Mouse (Mus musculus): ENCODE measurements around the gene Cdhr4. TPM values are rescaled to one million over a fixed set of nuclear protein-coding genes. Genes with fewer than 3 reads are reported as not detected.
A peak's percentile ranks its signal among the peaks of the same experiment; 100 is the strongest.

Cdhr4 gene
- polyA plus RNA-seq, 1 experiment from 2014 or later = 5.0 TPM

DNA sequence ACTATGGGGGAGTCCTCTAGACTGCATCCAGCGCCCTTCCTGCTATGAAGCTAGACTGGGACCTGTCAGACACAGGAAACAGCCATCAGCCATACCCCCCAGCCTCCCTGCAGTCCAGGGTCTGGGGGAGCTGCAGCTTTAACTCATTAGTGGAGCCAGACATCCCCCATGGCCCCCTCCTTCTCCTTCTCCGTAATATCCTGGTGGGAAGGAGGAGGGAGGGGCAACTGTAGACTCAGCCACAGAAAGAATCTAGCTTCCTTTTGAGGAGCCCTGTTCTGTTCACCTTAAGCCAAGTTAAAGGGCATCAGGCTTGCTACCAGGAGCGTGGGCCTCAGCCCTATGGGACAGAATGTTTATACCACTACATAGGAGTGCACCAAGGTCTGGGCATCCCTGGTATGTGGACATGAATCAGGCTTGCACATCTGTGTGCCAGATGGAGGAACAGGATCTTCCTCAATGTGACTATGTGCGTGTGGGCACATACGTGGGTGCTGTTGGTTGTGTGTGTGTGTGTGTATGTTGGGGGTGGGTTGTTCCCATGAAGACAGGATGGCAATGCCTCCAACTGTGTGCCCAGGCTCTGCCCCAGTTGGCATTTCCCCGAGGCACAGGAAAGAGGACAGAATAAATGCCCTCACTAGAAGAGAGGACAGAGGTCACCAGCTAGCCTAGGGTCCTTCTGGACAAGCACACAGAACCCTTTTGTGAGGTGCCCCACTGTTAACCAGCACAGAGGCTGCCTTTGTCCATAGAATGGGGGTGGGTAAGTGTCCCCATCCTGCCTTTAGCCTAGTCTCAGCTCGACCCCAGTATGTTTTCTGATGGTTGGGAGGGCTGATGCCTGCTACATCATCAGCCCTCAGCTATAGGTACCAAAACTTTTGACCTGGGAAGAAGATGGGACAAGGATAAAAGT lies 10.4 kb upstream of the Cdhr4 start:
- peaks cover 24% of the 10 kb centered on the region for H3K27me3 ChIP-seq (replicated peaks)
- no peaks in the 10 kb centered on the region for H3K9me3 ChIP-seq
- H3K36me3 ChIP-seq = no peaks in the 10 kb centered on the region
- no peak overlapping the region for H3K4me3 ChIP-seq
- peak overlapping the region; percentile 88 for H3K4me2 ChIP-seq (replicated peaks)
- peaks cover 40% of the 10 kb centered on the region for H3K4me1 ChIP-seq
- 45% methylated on average over 7 of the region's 7 CpGs for WGBS
- H3K27ac ChIP-seq = peak overlapping the region; percentile 69
- 0 out of 2 replicates have a peak overlapping the region, but pooled peaks have one; percentile 29 for H3K9ac ChIP-seq
- no peak for ATAC-seq (ENCODE audit: low FRiP score, low read depth)

GRCm38 (mm10) chr9:107982681-107983346 lies 9.5 kb upstream of the Cdhr4 start, which contains the start of gene Gm20661:
Gene Gm20661, plus strand, starts transcription at chr9:107983058.
- H3K27me3 ChIP-seq (replicated peaks) = peaks cover 24% of the 10 kb centered on the region
- peak within 1 kb of the TSS; percentile 62 for H3K4me3 ChIP-seq
- 53% methylated on average over 14 of the region's 14 CpGs for WGBS
- H3K9me3 ChIP-seq = no peaks in the 10 kb centered on the region
- peaks cover 40% of the 10 kb centered on the region for H3K4me1 ChIP-seq
- ATAC-seq (ENCODE audit: low FRiP score, low read depth) = no peak
- no peaks in the 10 kb centered on the region for H3K36me3 ChIP-seq
- H3K9ac ChIP-seq = peak within 1 kb of the TSS; percentile 29; the same call in 1 of the 2 replicates
- peak within 1 kb of the TSS; percentile 69 for H3K27ac ChIP-seq
- peak within 1 kb of the TSS; percentile 88 for H3K4me2 ChIP-seq (replicated peaks)

DNA sequence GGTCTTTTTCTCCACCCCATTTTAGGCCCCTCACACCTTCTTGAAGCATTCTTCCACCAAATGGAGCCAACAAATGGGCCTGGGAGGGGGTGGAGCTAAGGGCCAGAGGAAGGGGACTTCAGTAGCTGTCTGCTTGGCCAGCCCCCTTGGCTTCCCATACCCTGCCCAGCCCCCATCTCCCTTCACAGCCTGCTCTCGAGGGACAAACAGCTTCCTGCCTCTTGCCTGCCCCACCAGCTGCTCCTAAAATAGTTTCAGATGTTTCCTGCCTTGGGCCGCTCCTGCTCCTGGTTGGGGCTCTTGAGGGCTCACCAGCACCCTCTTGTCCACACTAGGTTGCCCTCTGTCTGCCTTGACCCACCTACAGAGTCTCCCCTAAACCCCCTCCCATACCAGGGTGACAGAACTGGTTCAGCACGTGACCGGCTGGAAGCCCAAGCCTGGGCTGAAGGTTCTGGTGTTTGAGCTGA lies 8.8 kb upstream of the Cdhr4 start:
- peak overlapping the region; percentile 62 for H3K4me3 ChIP-seq
- H3K27me3 ChIP-seq (replicated peaks) = peaks cover 24% of the 10 kb centered on the region
- no peaks in the 10 kb centered on the region for H3K9me3 ChIP-seq
- H3K4me2 ChIP-seq (replicated peaks) = peak overlapping the region; percentile 88
- H3K4me1 ChIP-seq = peaks cover 40% of the 10 kb centered on the region
- peak overlapping the region; percentile 69 for H3K27ac ChIP-seq
- no peak for ATAC-seq (ENCODE audit: low FRiP score, low read depth)
- H3K36me3 ChIP-seq = no peaks in the 10 kb centered on the region
- 0 out of 2 replicates have a peak overlapping the region, but pooled peaks have one; percentile 29 for H3K9ac ChIP-seq
- WGBS = 44% methylated on average over 4 of the region's 4 CpGs

GRCm38 (mm10) chr9:107984052-107984753 lies 8.1 kb upstream of the Cdhr4 start:
- 0 out of 2 replicates have a peak overlapping the region, but pooled peaks have one; percentile 17 for H3K9ac ChIP-seq
- H3K4me3 ChIP-seq = peak overlapping the region; percentile 62
- 66% methylated on average over 19 of the region's 19 CpGs for WGBS
- H3K27ac ChIP-seq = 0 out of 2 replicates have a peak overlapping the region, but pooled peaks have one; percentile 1
- peak overlapping the region; percentile 88 for H3K4me2 ChIP-seq (replicated peaks)
- no peak for ATAC-seq (ENCODE audit: low FRiP score, low read depth)
- H3K36me3 ChIP-seq = no peaks in the 10 kb centered on the region
- no peaks in the 10 kb centered on the region for H3K9me3 ChIP-seq
- H3K27me3 ChIP-seq (replicated peaks) = peaks cover 24% of the 10 kb centered on the region
- peaks cover 40% of the 10 kb centered on the region for H3K4me1 ChIP-seq

- H3K9me3 ChIP-seq = no peaks in the 10 kb centered on the region
- no peaks in the 10 kb centered on the region for H3K36me3 ChIP-seq
- H3K9ac ChIP-seq = peak overlapping the region; percentile 59
- WGBS = 64% methylated on average over 9 of the region's 9 CpGs
- peaks cover 24% of the 10 kb centered on the region for H3K27me3 ChIP-seq (replicated peaks)
- H3K4me1 ChIP-seq = peaks cover 40% of the 10 kb centered on the region
- H3K4me2 ChIP-seq (replicated peaks) = peak overlapping the region; percentile 88
- 0 out of 2 replicates have a peak overlapping the region, but pooled peaks have one; percentile 42 for H3K27ac ChIP-seq
- ATAC-seq (ENCODE audit: low FRiP score, low read depth) = no peak
- H3K4me3 ChIP-seq = peak overlapping the region; percentile 62
Observed at GRCm38 (mm10) chr9:107984754-107985055, 7.6 kb upstream of the Cdhr4 start.

GRCm38 (mm10) chr9:107985131-107986119 lies 6.9 kb upstream of the Cdhr4 start, which contains the start of gene Inka1:
Gene Inka1, minus strand, starts transcription at chr9:107985879.
- Histone ChIP-seq H3K9ac (peak within 1 kb of the TSS; percentile 59), H3K27ac (peak within 1 kb of the TSS; percentile 42), H3K4me2 (replicated peaks) (peak within 1 kb of the TSS; percentile 88), H3K27me3 (replicated peaks) (peaks cover 24% of the 10 kb centered on the region), H3K4me1 (peaks cover 40% of the 10 kb centered on the region), H3K36me3 (no peaks in the 10 kb centered on the region), H3K9me3 (no peaks in the 10 kb centered on the region), H3K4me3 (peak within 1 kb of the TSS; percentile 62)
- peak; percentile 86 for ATAC-seq (ENCODE audit: low FRiP score, low read depth)
- whole genome bisulfite sequencing = under 1% methylated on average over 58 of the region's 58 CpGs

DNA sequence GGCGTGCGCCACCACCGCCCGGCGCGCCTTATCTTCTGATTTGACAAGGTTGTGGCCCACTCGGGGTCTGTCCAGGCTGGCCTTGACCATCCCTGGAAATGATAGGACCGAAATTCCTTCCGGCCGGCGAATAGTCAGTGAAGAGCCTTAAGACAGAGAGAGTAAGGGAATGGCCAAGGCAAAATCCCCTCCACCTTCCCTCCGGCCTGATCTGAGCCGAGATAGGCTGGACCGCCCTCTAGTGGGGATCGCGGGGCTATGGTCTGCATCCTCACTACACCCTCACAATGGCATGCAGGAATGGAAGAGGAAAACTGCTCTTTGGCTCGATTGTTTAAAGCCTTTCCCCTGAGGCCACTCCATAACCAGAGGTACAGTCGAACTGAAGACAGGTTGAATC lies 5.9 kb upstream of the Cdhr4 start:
- H3K27me3 ChIP-seq (replicated peaks) = peaks cover 24% of the 10 kb centered on the region
- 6% methylated on average over 18 of the region's 18 CpGs for WGBS
- H3K27ac ChIP-seq = no peak overlapping the region

GRCm38 (mm10) chr9:107987950-107988349 lies 4.3 kb upstream of the Cdhr4 start:
- Histone ChIP-seq H3K9ac (no peak overlapping the region), H3K27me3 (replicated peaks) (peaks cover 24% of the 10 kb centered on the region), H3K4me3 (no peak overlapping the region), H3K27ac (no peak overlapping the region), H3K4me2 (replicated peaks) (no peak overlapping the region), H3K36me3 (no peaks in the 10 kb centered on the region), H3K4me1 (peaks cover 23% of the 10 kb centered on the region; the same call in 1 of the 2 replicates), H3K9me3 (no peaks in the 10 kb centered on the region)
- 69% methylated on average over 3 of the region's 3 CpGs for WGBS
- ATAC-seq (ENCODE audit: low FRiP score, low read depth) = no peak

More for the DNA sequence above, 5.9 kb upstream of the Cdhr4 start:
- H3K36me3 ChIP-seq = no peaks in the 10 kb centered on the region
- peaks cover 36% of the 10 kb centered on the region for H3K4me1 ChIP-seq
- no peak overlapping the region for H3K9ac ChIP-seq
- peak overlapping the region; percentile 88 for H3K4me2 ChIP-seq (replicated peaks)
- H3K9me3 ChIP-seq = no peaks in the 10 kb centered on the region
- peak; percentile 74 for ATAC-seq (ENCODE audit: low FRiP score, low read depth)
- H3K4me3 ChIP-seq = peak overlapping the region; percentile 62

DNA sequence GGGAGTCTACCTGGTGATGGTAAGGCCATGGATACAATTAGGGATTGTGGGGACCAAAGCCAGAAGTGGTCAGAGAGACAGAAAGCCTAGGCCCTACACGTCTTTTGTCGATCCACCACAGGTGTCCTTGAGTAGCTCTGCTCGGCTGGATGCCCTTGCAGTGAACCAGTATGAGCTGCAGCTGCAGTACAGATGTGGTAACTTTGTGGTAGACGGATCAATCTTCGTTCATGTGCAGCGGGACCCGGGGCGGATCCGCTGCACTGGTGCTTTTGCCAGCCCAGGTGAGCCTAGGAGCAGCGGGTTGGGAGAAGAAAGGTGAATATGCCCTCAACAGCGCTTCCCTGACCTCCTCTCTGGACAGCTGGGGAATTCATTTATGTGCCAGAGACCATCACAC lies 716 bp downstream of the Cdhr4 start:
- Histone ChIP-seq H3K9ac (no peak overlapping the region), H3K27ac (no peak overlapping the region), H3K36me3 (no peaks in the 10 kb centered on the region), H3K4me2 (replicated peaks) (no peak overlapping the region), H3K4me3 (no peak overlapping the region), H3K9me3 (no peaks in the 10 kb centered on the region), H3K27me3 (replicated peaks) (no peaks in the 10 kb centered on the region), H3K4me1 (no peaks in the 10 kb centered on the region)
- ATAC-seq (ENCODE audit: low FRiP score, low read depth) = no peak
- 78% methylated on average over 11 of the region's 11 CpGs for WGBS

DNA sequence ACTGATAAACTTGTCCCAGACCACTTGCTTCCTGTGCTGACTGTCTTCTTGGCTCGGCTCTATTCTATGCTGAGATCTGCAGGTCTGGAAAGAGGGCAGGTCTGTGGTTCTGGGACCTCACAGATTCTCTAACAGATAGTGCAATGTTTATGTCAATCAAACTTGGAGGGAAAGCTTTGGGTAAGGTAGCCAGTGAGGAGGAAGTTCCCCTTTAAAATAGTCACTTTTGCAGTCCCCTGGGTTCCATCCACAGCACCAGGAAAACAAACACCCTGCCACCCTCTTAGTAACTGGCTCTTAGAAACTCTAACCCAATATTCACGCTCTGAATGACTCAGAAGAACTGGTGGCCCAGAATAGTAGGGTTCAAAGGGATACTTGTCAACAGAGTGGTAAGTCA lies 2.2 kb downstream of the Cdhr4 start:
- ATAC-seq (ENCODE audit: low FRiP score, low read depth) = no peak
- Histone ChIP-seq H3K27ac (no peak overlapping the region), H3K9me3 (no peaks in the 10 kb centered on the region), H3K4me2 (replicated peaks) (no peak overlapping the region), H3K4me3 (no peak overlapping the region), H3K36me3 (no peaks in the 10 kb centered on the region), H3K27me3 (replicated peaks) (no peaks in the 10 kb centered on the region), H3K4me1 (no peaks in the 10 kb centered on the region), H3K9ac (no peak overlapping the region)
- 70% methylated on average over 2 of the region's 2 CpGs for WGBS

DNA sequence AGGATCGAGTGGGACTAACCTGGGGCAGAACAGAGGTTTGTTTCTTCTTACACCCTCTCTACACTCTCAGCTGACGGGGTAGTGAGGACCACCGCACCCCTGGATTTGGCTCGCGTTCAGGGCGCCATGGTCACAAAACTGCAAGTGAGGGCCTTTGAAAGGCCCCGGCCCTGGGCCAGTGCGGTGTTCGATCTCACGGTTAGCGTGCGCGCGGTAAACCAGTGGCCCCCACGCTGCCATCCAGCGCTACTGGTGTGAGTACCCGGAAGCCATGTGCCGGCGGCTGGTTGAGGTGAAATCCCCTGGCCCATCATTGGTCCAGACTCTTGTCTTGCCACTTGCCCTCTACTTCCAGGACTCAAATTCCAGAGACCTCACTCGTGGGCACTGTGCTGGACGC lies 3.2 kb downstream of the Cdhr4 start:
- ATAC-seq (ENCODE audit: low FRiP score, low read depth) = no peak
- Histone ChIP-seq H3K27me3 (replicated peaks) (no peaks in the 10 kb centered on the region), H3K27ac (no peak overlapping the region), H3K4me2 (replicated peaks) (no peak overlapping the region), H3K4me1 (no peaks in the 10 kb centered on the region), H3K36me3 (no peaks in the 10 kb centered on the region), H3K9me3 (no peaks in the 10 kb centered on the region), H3K4me3 (no peak overlapping the region), H3K9ac (no peak overlapping the region)
- WGBS = 95% methylated on average over 21 of the region's 21 CpGs

Data from neural tube, embryonic 12.5 days (tissue).